Comparison of ENCODE assay signal across 14 mouse cellular contexts in the genomic region with DNA sequence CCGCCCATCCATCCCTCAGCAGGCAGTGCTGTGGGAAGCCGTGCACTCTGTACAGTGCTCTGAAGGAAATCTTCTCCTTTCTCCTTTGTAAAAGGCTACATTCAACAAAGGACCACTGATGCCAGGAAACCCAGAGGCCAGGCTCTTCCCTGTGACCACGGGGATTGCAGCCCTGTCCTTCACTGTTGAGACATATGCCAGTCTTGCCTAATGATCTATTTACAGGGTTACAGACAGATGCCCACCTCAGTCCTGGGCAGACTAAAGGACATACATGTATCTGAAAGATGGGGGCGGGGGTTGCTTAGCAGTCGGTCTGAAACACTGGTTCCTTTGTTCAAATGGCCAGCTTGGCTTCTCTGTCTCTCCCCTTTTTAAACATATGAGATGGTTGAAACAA. TPM values are rescaled to one million over a fixed set of nuclear protein-coding genes. Genes with fewer than 3 reads are reported as not detected.
DNase-seq lines count a peak whose midpoint lies in the region; ATAC-seq and TF ChIP-seq lines count a peak whose summit lies in the region.
"Had no signal": no experiment of that assay in that cellular context is flagged by ENCODE, and none has a peak within 500 bp of the region (broad histone marks: within the 10 kb centered on the region; RNA-seq: fewer than 3 reads in every experiment).

No protein-coding gene starts in this region.

- peak; percentile 38; the same call in 1 of the 2 replicates for ATAC-seq in forebrain, embryonic 14.5 days
- ATAC-seq in hindbrain, postnatal 0 days, result peak; percentile 38; the same call in 1 of the 2 replicates
- ATAC-seq in neural tube, embryonic 13.5 days (ENCODE audit: low read depth), result peak; percentile 41; the same call in 1 of the 2 replicates
- ATAC-seq in liver, embryonic 12.5 days, result no peak
- ATAC-seq: liver, postnatal 0 days had no signal

- 14% methylated on average over 5 of the region's 5 CpGs for whole genome bisulfite sequencing in forebrain, embryonic 14.5 days
- WGBS in hindbrain, postnatal 0 days, result 21% methylated on average over 5 of the region's 5 CpGs
- 40% methylated on average over 5 of the region's 5 CpGs for WGBS in neural tube, embryonic 13.5 days
- 47% methylated on average over 5 of the region's 5 CpGs for WGBS in liver, embryonic 12.5 days (ENCODE audit: insufficient replicate concordance)

- TF ChIP-seq CTCF in brain, embryonic 14.5 days (IDR thresholded peaks at IDR 0.05; ENCODE audit: borderline replicate concordance, extremely low read depth, insufficient read depth, insufficient read length), result no peak
- no peak for TF ChIP-seq CTCF in hindbrain, postnatal 0 days (IDR thresholded peaks at IDR 0.05; ENCODE audit: low read depth)

- H3K4me3 ChIP-seq in forebrain, embryonic 14.5 days (ENCODE audit: low read depth, low read length), result no peak overlapping the region
- no peak overlapping the region for H3K4me3 ChIP-seq in hindbrain, postnatal 0 days (ENCODE audit: low read length)
- no peak overlapping the region for H3K4me3 ChIP-seq in neural tube, embryonic 13.5 days
- no peak overlapping the region for H3K4me3 ChIP-seq in liver, embryonic 12.5 days
- H3K4me3 ChIP-seq: heart, adult 2 months had no signal

- TF ChIP-seq POLR2A in brain, embryonic 14.5 days (IDR thresholded peaks at IDR 0.05; ENCODE audit: borderline replicate concordance, extremely low read depth, insufficient read depth, insufficient read length, poor library complexity, severe bottlenecking), result no peak

- DNase-seq in brain, embryonic 14.5 days (ENCODE audit: low read depth), result peak; percentile 75
- DNase-seq in forebrain, embryonic 14.5 days (ENCODE audit: low spot score), result peak; percentile 56
- DNase-seq in hindbrain, postnatal 0 days (ENCODE audit: low spot score), result no peak
- DNase-seq in heart, postnatal 10 days, result no peak
- DNase-seq in cerebellum, adult 11 months, result no peak
- DNase-seq in gastrocnemius, adult 18-20 months (ENCODE audit: low spot score), result no peak
- DNase-seq: cerebellum, adult 9-11 months; heart, adult 2 months; liver, postnatal 0 days; thymus, postnatal 14 days had no signal

- H3K9me3 ChIP-seq in forebrain, embryonic 14.5 days (replicated peaks; ENCODE audit: control insufficient read depth, low read length), result no peaks in the 10 kb centered on the region
- no peaks in the 10 kb centered on the region for H3K9me3 ChIP-seq in hindbrain, postnatal 0 days (ENCODE audit: low read length)
- H3K9me3 ChIP-seq in neural tube, embryonic 13.5 days, result no peaks in the 10 kb centered on the region
- peaks cover 7% of the 10 kb centered on the region for H3K9me3 ChIP-seq in liver, embryonic 12.5 days (replicated peaks)

- H3K4me1 ChIP-seq in forebrain, embryonic 14.5 days (ENCODE audit: control insufficient read depth, insufficient read depth, low read length), result peaks cover 29% of the 10 kb centered on the region
- peaks cover 17% of the 10 kb centered on the region for H3K4me1 ChIP-seq in hindbrain, postnatal 0 days (ENCODE audit: insufficient read depth, low read length)
- peaks cover 31% of the 10 kb centered on the region for H3K4me1 ChIP-seq in neural tube, embryonic 13.5 days (replicated peaks)
- H3K4me1 ChIP-seq in liver, embryonic 12.5 days, result no peaks in the 10 kb centered on the region; the same call in 1 of the 2 replicates

- H3K27me3 ChIP-seq in forebrain, embryonic 14.5 days (replicated peaks; ENCODE audit: control insufficient read depth, insufficient read depth, low read length), result no peaks in the 10 kb centered on the region
- H3K27me3 ChIP-seq in hindbrain, postnatal 0 days (ENCODE audit: insufficient read depth, low read length), result no peaks in the 10 kb centered on the region
- H3K27me3 ChIP-seq in neural tube, embryonic 13.5 days, result no peaks in the 10 kb centered on the region
- no peaks in the 10 kb centered on the region for H3K27me3 ChIP-seq in liver, embryonic 12.5 days (replicated peaks)

- H3K4me2 ChIP-seq in forebrain, embryonic 14.5 days (ENCODE audit: low read length), result no peak overlapping the region
- no peak overlapping the region for H3K4me2 ChIP-seq in hindbrain, postnatal 0 days (ENCODE audit: low read depth, low read length)
- H3K4me2 ChIP-seq in neural tube, embryonic 13.5 days, result no peak overlapping the region
- H3K4me2 ChIP-seq in liver, embryonic 12.5 days, result no peak overlapping the region

- intact Hi-C loops in heart, postnatal 10 days (cut with DNase I), result no loop called here

- no peaks in the 10 kb centered on the region for H3K36me3 ChIP-seq in forebrain, embryonic 14.5 days (ENCODE audit: control insufficient read depth, insufficient read depth, low read length)
- no peaks in the 10 kb centered on the region for H3K36me3 ChIP-seq in hindbrain, postnatal 0 days (ENCODE audit: insufficient read depth, low read length)
- no peaks in the 10 kb centered on the region for H3K36me3 ChIP-seq in neural tube, embryonic 13.5 days
- no peaks in the 10 kb centered on the region for H3K36me3 ChIP-seq in liver, embryonic 12.5 days

- peak overlapping the region; percentile 40; the same call in 1 of the 2 replicates for H3K27ac ChIP-seq in forebrain, embryonic 14.5 days (ENCODE audit: low read depth, low read length)
- peak overlapping the region; percentile 56 for H3K27ac ChIP-seq in hindbrain, postnatal 0 days
- H3K27ac ChIP-seq in neural tube, embryonic 13.5 days (replicated peaks), result peak overlapping the region; percentile 82
- no peak overlapping the region for H3K27ac ChIP-seq in liver, embryonic 12.5 days
- H3K27ac ChIP-seq: heart, adult 2 months; kidney, postnatal 0 days had no signal

- no peak overlapping the region for H3K9ac ChIP-seq in forebrain, embryonic 14.5 days (ENCODE audit: low read length)
- no peak overlapping the region for H3K9ac ChIP-seq in hindbrain, postnatal 0 days (replicated peaks; ENCODE audit: low read length)
- peak overlapping the region; percentile 31; the same call in 1 of the 2 replicates for H3K9ac ChIP-seq in neural tube, embryonic 13.5 days
- H3K9ac ChIP-seq in liver, embryonic 12.5 days, result no peak overlapping the region
- H3K9ac ChIP-seq: liver, postnatal 0 days had no signal

RNA-seq across cellular contexts. Expression of a gene that starts 14.4 kb away (rescaled TPM):
- 1.2 and 2.7 TPM in 2 replicates for polyA plus RNA-seq in brain, embryonic 14.5 days (2012; rRNA removed)
- 0.89 and 1.1 TPM in 2 replicates for polyA plus RNA-seq in forebrain, embryonic 14.5 days (2014; fragmentation: Nextera tagmentation; extraction: Ambion mirVana)
- 0.73 and 0.79 TPM in 2 replicates for total RNA-seq in hindbrain, postnatal 0 days (2014; rRNA removed)
- 2.3 and 2.7 TPM in 2 replicates for polyA plus RNA-seq in hindbrain, postnatal 0 days (2015; fragmentation: Nextera tagmentation; extraction: Ambion mirVana)
- polyA plus RNA-seq in neural tube, embryonic 13.5 days (2015; fragmentation: Nextera tagmentation; extraction: Ambion mirVana), result 0.82 and 1.0 TPM in 2 replicates
- total RNA-seq in heart, postnatal 10 days (2021), result not detected
- total RNA-seq in gastrocnemius, adult 18-20 months (2021), result not detected
- 0.10 TPM in 1 of 2 replicates, not detected in the other for polyA plus RNA-seq in liver, embryonic 12.5 days (2016; fragmentation: Nextera tagmentation; extraction: Ambion mirVana)
- total RNA-seq: heart, adult 2 months; heart, postnatal 25 days had no signal
- polyA plus RNA-seq: liver, postnatal 0 days had no signal

Comparison
In these comparisons a context has a peak if more than half of its experiments do, and no peak if none do; other contexts are left out.
1. DNase-seq: peak in brain, embryonic 14.5 days (single experiment) and forebrain, embryonic 14.5 days (single experiment); none in hindbrain, postnatal 0 days (single experiment), heart, postnatal 10 days (0 of 2), cerebellum, adult 11 months (single experiment) and gastrocnemius, adult 18-20 months (single experiment).